Mouse (Mus musculus) CH12.LX (cell line): ENCODE results near the gene Snrnp200. TPM values are rescaled to one million over a fixed set of nuclear protein-coding genes. Genes with fewer than 3 reads are reported as not detected.

Source experiments
- DNase-seq: peaks from one replicate; pipeline ENCODE4 v3.0.0-alpha.2; 2013; ENCODE audit errors: extremely low read depth
- H3K27ac ChIP-seq: 2 replicates; pipeline ENCODE4 v1.5.1; 2012; ENCODE audit warnings: low read depth, mild to moderate bottlenecking, control low read depth, moderate library complexity; ENCODE audit not compliant: insufficient read depth
- H3K27me3 ChIP-seq: replicated peaks from 2 replicates; pipeline ENCODE3; 2012; ENCODE audit warnings: inconsistent platforms
- H3K36me3 ChIP-seq, 2 experiments: replicated peaks in 1 of 2; 2 replicates each; pipeline versions ENCODE3 to v1.6.1; 2012; ENCODE audit warnings: inconsistent platforms in 1 of 2, low read length in 1 of 2, mild to moderate bottlenecking in 1 of 2, mixed read lengths in 1 of 2, moderate library complexity in 1 of 2; ENCODE audit not compliant: control insufficient read depth in 1 of 2, insufficient read depth in 1 of 2
- H3K4me1 ChIP-seq, 2 experiments: 2 replicates each; pipeline ENCODE4 v1.6.1; 2012; ENCODE audit warnings: inconsistent platforms in 1 of 2, moderate library complexity in 1 of 2; ENCODE audit not compliant: insufficient read depth in 2 of 2, control insufficient read depth in 1 of 2
- H3K4me2 ChIP-seq: 2 replicates; pipeline ENCODE4 v1.6.1; 2012; ENCODE audit warnings: low read depth, mild to moderate bottlenecking, control low read depth; ENCODE audit not compliant: poor library complexity, insufficient read depth, severe bottlenecking
- H3K4me3 ChIP-seq, 3 experiments: fragments of 150-350 bp in 1 of 3; sonication (generic) in 1 of 3; replicated peaks in 1 of 3; 2 replicates each; pipeline versions ENCODE3 to v1.5.1; 2011 to 2012; ENCODE audit warnings: low read depth in 2 of 3, low read length in 2 of 3, mild to moderate bottlenecking in 2 of 3, moderate library complexity in 2 of 3, control low read depth in 1 of 3, improper control_type of control experiment in 1 of 3, inconsistent platforms in 1 of 3, mixed read lengths in 1 of 3; ENCODE audit not compliant: poor library complexity in 1 of 3
- H3K79me2 ChIP-seq: replicated peaks from 2 replicates; pipeline ENCODE4 v1.6.1; 2012; ENCODE audit warnings: mild to moderate bottlenecking, moderate library complexity; ENCODE audit not compliant: control insufficient read depth, poor library complexity, insufficient read depth, severe bottlenecking; ENCODE audit errors: extremely low read depth
- H3K9ac ChIP-seq: 2 replicates; pipeline ENCODE4 v1.6.1; 2012; ENCODE audit warnings: low read depth, mild to moderate bottlenecking, control low read depth, moderate library complexity; ENCODE audit not compliant: insufficient read depth
- H3K9me3 ChIP-seq: replicated peaks from 2 replicates; pipeline ENCODE3; 2012; ENCODE audit warnings: low read length, inconsistent platforms, mixed read lengths
- BHLHE40 ChIP-seq: IDR thresholded peaks from 2 replicates; pipeline ENCODE4 v1.6.1; 2011; ENCODE audit warnings: mild to moderate bottlenecking, low read depth, low read length, improper control_type of control experiment
- CHD2 ChIP-seq: IDR thresholded peaks from 2 replicates; pipeline ENCODE4 v1.6.1; 2011; ENCODE audit warnings: low read length, improper control_type of control experiment
- CTCF ChIP-seq, 2 experiments: IDR thresholded peaks in 1 of 2; conservative IDR thresholded peaks in 1 of 2; 2 replicates each; pipeline ENCODE4 v1.5.1; 2011 to 2012; ENCODE audit warnings: low read depth in 2 of 2, low read length in 2 of 2, improper control_type of control experiment in 1 of 2, inconsistent platforms in 1 of 2, mild to moderate bottlenecking in 1 of 2, moderate library complexity in 1 of 2
- ELF1 ChIP-seq: IDR thresholded peaks from 2 replicates; pipeline ENCODE4 v1.6.1; 2014; ENCODE audit warnings: low read depth, mild to moderate bottlenecking, inconsistent platforms, low read length, improper control_type of control experiment
- EP300 ChIP-seq: IDR thresholded peaks from 2 replicates; pipeline ENCODE4 v1.6.1; 2011; ENCODE audit warnings: low read length, improper control_type of control experiment
- ETS1 ChIP-seq: conservative IDR thresholded peaks from 2 replicates; pipeline ENCODE4 v1.6.1; 2012; ENCODE audit warnings: low read depth, mild to moderate bottlenecking, inconsistent platforms, low read length, improper control_type of control experiment, moderate library complexity
- HCFC1 ChIP-seq: IDR thresholded peaks from 2 replicates; pipeline ENCODE4 v1.6.1; 2012; ENCODE audit warnings: low read depth, mild to moderate bottlenecking, inconsistent platforms, low read length, improper control_type of control experiment
- IRF4 ChIP-seq: IDR thresholded peaks from 2 replicates; pipeline ENCODE4 v1.6.1; 2014; ENCODE audit warnings: low read depth, mild to moderate bottlenecking, inconsistent platforms, low read length, improper control_type of control experiment
- JUN ChIP-seq: IDR thresholded peaks from 2 replicates; pipeline ENCODE4 v1.6.1; 2011; ENCODE audit warnings: low read depth, mild to moderate bottlenecking, low read length, improper control_type of control experiment, moderate library complexity; ENCODE audit not compliant: insufficient read depth
- JUND ChIP-seq: conservative IDR thresholded peaks from 2 replicates; pipeline ENCODE4 v1.6.1; 2011; ENCODE audit warnings: low read depth, low read length, improper control_type of control experiment
- KAT2A ChIP-seq: IDR thresholded peaks from 2 replicates; pipeline ENCODE4 v1.6.1; 2012; ENCODE audit warnings: low read length, improper control_type of control experiment, inconsistent platforms; ENCODE audit not compliant: insufficient replicate concordance
- MAFK ChIP-seq: IDR thresholded peaks from 2 replicates; pipeline ENCODE4 v1.6.1; 2011; ENCODE audit warnings: low read length, improper control_type of control experiment; ENCODE audit not compliant: insufficient replicate concordance
- MAX ChIP-seq: IDR thresholded peaks from 2 replicates; pipeline ENCODE4 v1.6.1; 2011; ENCODE audit warnings: low read length, improper control_type of control experiment
- MAZ ChIP-seq: IDR thresholded peaks from 2 replicates; pipeline ENCODE4 v1.6.1; 2012; ENCODE audit warnings: low read depth, mild to moderate bottlenecking, inconsistent platforms, low read length, improper control_type of control experiment, moderate library complexity
- MEF2A ChIP-seq: IDR thresholded peaks from 2 replicates; pipeline ENCODE4 v1.6.1; 2014; ENCODE audit warnings: low read depth, mild to moderate bottlenecking, inconsistent platforms, low read length, improper control_type of control experiment, borderline replicate concordance
- MYC ChIP-seq: IDR thresholded peaks from 2 replicates; pipeline ENCODE4 v1.6.1; 2011; ENCODE audit warnings: low read depth, mild to moderate bottlenecking, improper control_type of control experiment, low read length
- PAX5 ChIP-seq: IDR thresholded peaks from 2 replicates; pipeline ENCODE4 v1.6.1; 2012; ENCODE audit warnings: low read length, inconsistent platforms, mixed read lengths
- POLR2AphosphoS2 ChIP-seq: IDR thresholded peaks from 2 replicates; pipeline ENCODE4 v1.6.1; 2011; ENCODE audit warnings: low read depth, low read length, improper control_type of control experiment
- RCOR1 ChIP-seq: conservative IDR thresholded peaks from 2 replicates; pipeline ENCODE4 v1.6.1; 2012; ENCODE audit warnings: low read depth, mild to moderate bottlenecking, inconsistent platforms, low read length, improper control_type of control experiment
- SIN3A ChIP-seq: IDR thresholded peaks from 2 replicates; pipeline ENCODE4 v1.6.1; 2012; ENCODE audit warnings: low read length, improper control_type of control experiment, inconsistent platforms
- TBP ChIP-seq: conservative IDR thresholded peaks from 2 replicates; pipeline ENCODE4 v1.6.1; 2011; ENCODE audit warnings: low read depth, low read length, improper control_type of control experiment
- TCF12 ChIP-seq: IDR thresholded peaks from 2 replicates; pipeline ENCODE4 v1.6.1; 2014; ENCODE audit warnings: low read depth, mild to moderate bottlenecking, inconsistent platforms, low read length, improper control_type of control experiment
- UBTF ChIP-seq: IDR thresholded peaks from 2 replicates; pipeline ENCODE4 v1.6.1; 2012; ENCODE audit warnings: low read depth, mild to moderate bottlenecking, inconsistent platforms, low read length, improper control_type of control experiment, moderate library complexity
- USF2 ChIP-seq: conservative IDR thresholded peaks from 2 replicates; pipeline ENCODE4 v1.6.1; 2011; ENCODE audit warnings: low read depth, low read length, improper control_type of control experiment
- ZC3H11A ChIP-seq: IDR thresholded peaks from 2 replicates; pipeline ENCODE4 v1.6.1; 2012; ENCODE audit warnings: low read depth, mild to moderate bottlenecking, inconsistent platforms, low read length, improper control_type of control experiment
- ZKSCAN1 ChIP-seq: IDR thresholded peaks from 2 replicates; pipeline ENCODE4 v1.6.1; 2012; ENCODE audit warnings: low read depth, inconsistent platforms, low read length, improper control_type of control experiment, borderline replicate concordance
- ZNF384 ChIP-seq: IDR thresholded peaks from 2 replicates; pipeline ENCODE4 v1.6.1; 2012; ENCODE audit warnings: low read depth, low read length, improper control_type of control experiment, inconsistent platforms
- dilution Hi-C: fragments of 300-500 bp; cut with MboI; formaldehyde crosslinking; loops from 2 replicates; pipeline ENCODE4 v1.14.3; 2020; ENCODE audit warnings: low sequenced_read_pairs; ENCODE audit not compliant: extremely low pct_unique_long_range_greater_than_20kb, extremely low pct_ligation_motif_present
- in situ Hi-C: fragments of 300-500 bp; cut with MboI; formaldehyde crosslinking; loops from 3 replicates; pipeline ENCODE4 v1.14.3; 2019; ENCODE audit warnings: low sequenced_read_pairs, low pct_ligation_motif_present, low pct_unique_long_range_greater_than_20kb, mixed read lengths
- polyA plus RNA-seq: library from polyadenylated mRNA; unstranded; fragments of >175 nt; gene quantifications from 2 replicates; pipeline ENCODE4 v1.2.1, GENCODE M21; 2012; ENCODE audit warnings: low read depth; ENCODE audit not compliant: insufficient read length
- total RNA-seq, 2 experiments: library from RNA; depleted of rRNA; stranded (reverse); fragments of 300-350 nt in 1 of 2; fragments of >200 nt in 1 of 2; gene quantifications; 2 replicates each; pipeline ENCODE4 v1.2.3; 2012 to 2014

The Snrnp200 gene
- total and polyA plus RNA-seq, 3 experiments = 74.3 to 102 (median 90.3) TPM

GRCm38 (mm10) chr2:127207547-127208451 lies at the start of gene Snrnp200, which contains the start of gene 1810024B03Rik (continued):
- peak; percentile 82; the same call in 1 of the 2 replicates for TF ChIP-seq UBTF

- no peaks in the 10 kb centered on the region for H3K79me2 ChIP-seq
- H3K27ac ChIP-seq = peak overlapping the region; percentile 77; the same call in 1 of the 2 replicates
- peaks cover 2 to 15% of the 10 kb centered on the region in 2 experiments; a peak in 2 of 4 replicates for H3K4me1 ChIP-seq
- H3K4me3 ChIP-seq = no peak overlapping the region
- peak overlapping the region; percentile 55 for H3K4me2 ChIP-seq
- no peaks in the 10 kb centered on the region for H3K36me3 ChIP-seq
- in situ Hi-C loops (no loop called here), dilution Hi-C loops (no loop called here)
- no peaks in the 10 kb centered on the region for H3K9me3 ChIP-seq
- 0 out of 2 replicates have a peak, but pooled peaks have one; percentile 34 for TF ChIP-seq RCOR1
- TF ChIP-seq IRF4 = peak; percentile 77
- no peak for TF ChIP-seq ELF1
- peak; percentile 77 for TF ChIP-seq ETS1
- peak; percentile 61 for TF ChIP-seq BHLHE40
- no peak for TF ChIP-seq PAX5
- TF ChIP-seq CTCF (conservative IDR thresholded peaks at IDR 0.05 in 1 of 2, IDR thresholded peaks at IDR 0.05 in 1 of 2; ENCODE audit: low read depth in 2 of 2, low read length in 2 of 2) = no peak
- no peak for TF ChIP-seq CHD2
- TF ChIP-seq POLR2AphosphoS2 = no peak
- TF ChIP-seq ZKSCAN1 = no peak
- TF ChIP-seq EP300 = peak; percentile 78
- 0 out of 2 replicates have a peak, but pooled peaks have one; percentile 20 for TF ChIP-seq MYC
- TF ChIP-seq TBP = no peak
- no peak for TF ChIP-seq ZNF384
- TF ChIP-seq MAZ = no peak
- no peak for TF ChIP-seq USF2
- TF ChIP-seq MEF2A = peak; percentile 69
- 0 out of 2 replicates have a peak, but pooled peaks have one; percentile 35 for TF ChIP-seq MAFK
- TF ChIP-seq ZC3H11A = no peak
- 0 out of 2 replicates have a peak, but pooled peaks have one; percentile 28 for TF ChIP-seq TCF12
- TF ChIP-seq SIN3A = peak; percentile 37; the same call in 1 of the 2 replicates
- TF ChIP-seq JUN = peak; percentile 67
- TF ChIP-seq MAX = peak; percentile 12; the same call in 1 of the 2 replicates
- 0 out of 2 replicates have a peak, but pooled peaks have one; percentile 31 for TF ChIP-seq HCFC1
- TF ChIP-seq KAT2A = 0 out of 2 replicates have a peak, but pooled peaks have one; percentile 64
- TF ChIP-seq JUND = peak; percentile 57; the same call in 1 of the 2 replicates
- peaks cover 3% of the 10 kb centered on the region for H3K27me3 ChIP-seq
- no peak overlapping the region; the same call in 1 of the 2 replicates for H3K9ac ChIP-seq
- DNase-seq = peak; percentile 85
These were observed 42.5 kb upstream of the Snrnp200 start for GRCm38 (mm10) chr2:127165675-127166074.
